Mouse (Mus musculus) right cerebral cortex, adult 2 months (tissue): Measurements from ENCODE around the gene 2900026A02Rik.
A peak's percentile ranks its signal among the peaks of the same experiment; 100 is the strongest.
"Not testable (repeated sequence)": the region's sequence is repeated elsewhere in the genome, so short reads cannot be mapped to it uniquely, and the experiment has no call there.

Experiments
- DNase-seq, 2 experiments: peaks; one replicate each; pipeline ENCODE4 v3.0.0; 2021 to 2022; ENCODE audit warnings: low spot score in 2 of 2

Gene 2900026A02Rik

DNA sequence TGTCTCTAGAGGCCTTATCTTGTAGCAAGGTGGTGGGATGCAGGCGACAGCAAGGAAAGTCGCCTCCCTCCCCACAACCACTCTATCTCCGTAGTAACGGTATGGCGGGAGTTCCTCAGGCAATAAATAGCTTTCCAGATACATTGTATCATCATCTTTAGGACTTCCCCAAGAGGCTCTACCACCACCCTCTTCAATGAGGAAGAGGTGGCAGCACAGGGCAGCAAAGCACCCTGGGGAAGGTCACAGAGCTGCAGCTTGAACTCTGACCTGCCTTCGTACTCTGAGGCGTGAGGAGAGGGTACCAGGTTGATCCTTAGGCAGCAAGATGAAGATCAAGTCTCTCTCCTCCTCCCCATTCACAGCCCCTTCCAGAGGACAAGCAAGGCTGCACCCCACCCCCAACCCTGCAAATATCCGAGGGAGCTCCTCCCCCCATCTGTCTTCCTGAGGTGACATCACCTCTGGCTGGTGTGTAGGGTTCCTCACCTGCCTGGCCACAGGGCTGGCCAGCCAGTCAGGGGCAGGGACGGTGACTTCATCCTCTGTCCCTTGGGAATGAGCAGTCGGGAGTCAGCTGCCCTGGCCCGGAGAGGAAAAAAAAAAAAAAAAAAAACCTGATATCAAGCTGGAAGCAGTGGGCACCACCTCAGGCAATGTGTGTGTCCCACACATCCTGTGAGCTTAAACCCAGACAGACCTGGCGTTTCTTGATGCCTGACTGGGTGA is 98.5 kb downstream of the 2900026A02Rik start:
- no peak for DNase-seq

DNA sequence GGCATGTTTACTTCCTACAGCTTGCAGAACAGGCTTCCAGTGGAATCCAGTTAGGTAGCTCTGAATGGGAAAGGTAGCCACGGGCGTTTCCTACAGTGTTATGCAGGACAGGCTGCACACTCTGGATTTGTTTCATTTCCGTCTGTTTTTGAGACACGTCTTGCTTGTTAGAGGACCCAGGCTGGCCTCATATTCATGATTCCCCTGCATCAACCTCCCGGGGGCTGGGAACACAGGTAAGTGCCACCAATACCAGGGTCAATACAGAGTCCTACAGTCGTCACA is 99.5 kb downstream of the 2900026A02Rik start:
- DNase-seq: no peak

DNA sequence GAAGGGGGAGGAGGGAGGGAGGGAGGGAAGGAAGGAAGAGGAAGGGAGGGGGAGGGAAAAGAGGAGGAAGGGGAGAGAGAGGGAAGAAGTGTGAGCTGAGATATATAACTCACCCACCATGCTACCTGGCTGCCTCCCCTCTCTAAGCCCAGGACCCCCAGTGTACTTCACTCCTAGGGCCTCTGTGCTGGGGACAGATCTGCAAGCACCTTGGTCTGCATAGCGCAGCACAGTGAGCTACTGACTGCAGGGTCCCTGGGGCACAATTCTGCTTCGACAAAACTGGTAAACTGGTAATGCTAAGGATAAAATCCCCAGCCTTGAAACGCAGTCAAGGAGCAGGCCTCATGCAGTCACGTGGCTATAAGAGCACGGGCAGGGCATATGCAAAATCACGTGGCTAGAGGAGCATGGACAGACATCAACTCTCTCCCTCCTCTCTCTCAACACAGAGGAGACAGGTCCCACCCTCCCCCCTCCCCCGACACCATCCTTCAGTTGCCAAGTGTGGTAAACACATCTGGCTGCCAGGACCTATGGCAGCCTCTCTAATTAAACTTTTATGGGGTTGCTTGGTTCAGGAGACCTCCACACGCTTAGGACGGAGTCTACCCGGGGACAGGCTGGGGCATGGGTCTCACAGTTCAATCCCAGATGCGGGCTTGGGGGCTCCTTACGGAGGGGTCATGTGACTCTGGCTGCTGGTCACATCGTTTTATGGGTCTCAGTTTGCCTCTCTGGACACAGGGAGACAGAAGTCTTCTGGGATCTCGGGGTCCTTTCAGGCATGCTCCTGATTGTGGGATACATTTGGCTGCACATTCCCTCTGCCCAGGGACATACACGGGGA is 100.1 kb downstream of the 2900026A02Rik start:
- DNase-seq: no peak

DNA sequence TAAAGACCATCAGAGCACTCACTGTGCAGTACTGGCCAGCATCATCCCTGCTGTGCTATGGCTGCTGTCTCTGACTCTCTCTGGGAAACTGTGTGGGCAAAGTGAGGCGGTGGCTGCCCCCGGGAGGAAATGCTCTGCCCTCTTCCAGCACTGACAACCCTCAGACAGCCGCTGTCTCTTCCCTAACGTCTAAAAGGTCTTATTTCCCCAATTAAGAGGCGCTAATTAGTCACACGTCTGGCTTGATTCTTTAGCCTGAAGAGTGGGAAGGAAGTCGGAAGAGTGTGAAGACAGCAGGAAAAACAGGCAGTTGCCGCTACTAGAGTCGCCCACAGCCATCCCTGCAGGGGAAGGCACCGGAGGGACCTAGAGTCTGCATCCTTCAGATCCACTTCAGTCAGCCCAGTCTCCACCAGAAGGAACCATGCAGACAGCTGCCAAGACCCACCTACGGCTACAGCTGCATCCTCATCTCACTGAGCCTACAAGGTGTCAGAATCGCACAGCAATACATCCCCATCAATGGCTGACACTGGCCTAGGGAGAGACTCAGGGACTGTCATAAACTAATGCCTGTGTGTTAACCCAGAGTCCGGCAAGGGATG is 101.1 kb downstream of the 2900026A02Rik start:
- peak; percentile 81 to 85 for DNase-seq

DNA sequence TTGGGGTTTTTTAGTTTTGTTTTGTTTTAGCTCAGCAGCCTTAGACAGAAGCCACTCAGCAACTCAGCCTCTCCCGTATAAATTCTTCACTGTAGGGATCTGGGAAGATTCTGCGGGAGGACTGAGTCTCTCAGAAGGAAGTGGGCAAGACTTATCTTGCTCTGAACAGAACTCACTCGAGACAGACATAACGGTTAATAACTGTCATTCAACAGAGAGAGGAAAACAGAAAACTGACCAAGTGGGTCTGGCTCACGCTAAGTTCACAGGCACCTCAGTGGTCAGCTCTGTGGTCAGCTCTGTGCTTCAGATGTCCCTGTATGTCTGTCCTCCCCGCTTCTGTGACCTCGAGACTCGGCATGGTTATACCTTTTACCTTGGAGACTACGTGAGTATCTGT is 101.7 kb downstream of the 2900026A02Rik start:
- DNase-seq: no peak

DNA sequence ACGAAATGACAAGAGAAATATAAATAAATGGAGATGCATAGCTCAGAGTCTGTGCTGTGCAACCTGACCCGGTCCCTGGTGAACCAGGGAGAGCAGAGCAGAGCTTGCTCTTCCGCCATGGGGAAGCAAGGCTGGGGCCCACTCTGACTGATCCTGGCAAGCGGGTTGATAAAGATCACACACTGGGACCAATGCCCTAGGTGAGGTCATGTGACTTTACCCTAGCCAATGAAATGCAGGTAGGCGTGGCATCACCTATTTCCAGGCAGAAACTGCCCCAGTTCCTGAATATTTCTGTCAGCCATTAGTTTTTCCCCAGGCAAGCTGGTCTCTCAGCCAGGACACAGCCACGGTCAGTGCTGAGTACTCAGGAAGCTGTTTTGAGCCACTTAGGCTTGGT is 102.3 kb downstream of the 2900026A02Rik start:
- no peak for DNase-seq

DNA sequence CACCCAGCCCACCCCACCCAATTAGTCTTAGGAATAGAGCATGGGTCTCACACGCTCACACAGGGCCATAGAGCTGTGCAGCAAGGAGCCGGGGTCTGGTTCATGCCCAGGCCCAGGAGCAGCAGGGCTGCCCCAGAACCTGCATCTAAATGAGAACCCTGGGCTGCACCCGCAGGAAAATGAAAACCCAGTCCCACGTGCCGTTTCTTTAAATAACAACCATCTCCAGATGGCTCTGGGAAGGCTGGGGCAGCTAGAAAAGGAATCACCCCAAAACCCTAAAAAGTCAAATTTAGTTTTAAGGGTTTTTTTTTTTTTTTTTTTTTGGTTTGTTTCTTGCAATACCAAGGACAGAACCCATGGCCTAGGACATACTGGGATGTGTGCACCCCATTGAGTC is 103.7 kb downstream of the 2900026A02Rik start:
- DNase-seq: no peak

DNA sequence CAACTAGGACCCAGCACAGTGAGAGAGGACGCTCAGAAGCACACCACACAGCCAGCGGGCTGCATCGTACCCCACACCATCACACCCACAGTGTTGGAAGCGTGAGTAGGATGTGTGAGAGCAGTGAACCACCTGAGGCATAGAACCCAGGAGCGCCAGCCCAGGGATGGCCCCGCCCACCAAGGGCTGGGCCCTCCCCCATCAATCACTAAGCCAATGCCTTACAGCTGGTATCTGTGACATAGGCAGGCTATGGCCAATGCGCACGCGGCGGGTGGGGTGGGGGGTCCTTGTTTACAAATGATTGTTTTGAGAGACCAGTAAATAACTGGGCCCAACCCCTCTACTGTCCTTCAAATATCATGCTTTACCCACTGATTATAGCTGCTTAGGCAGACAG is 105.1 kb downstream of the 2900026A02Rik start:
- no peak for DNase-seq

DNA sequence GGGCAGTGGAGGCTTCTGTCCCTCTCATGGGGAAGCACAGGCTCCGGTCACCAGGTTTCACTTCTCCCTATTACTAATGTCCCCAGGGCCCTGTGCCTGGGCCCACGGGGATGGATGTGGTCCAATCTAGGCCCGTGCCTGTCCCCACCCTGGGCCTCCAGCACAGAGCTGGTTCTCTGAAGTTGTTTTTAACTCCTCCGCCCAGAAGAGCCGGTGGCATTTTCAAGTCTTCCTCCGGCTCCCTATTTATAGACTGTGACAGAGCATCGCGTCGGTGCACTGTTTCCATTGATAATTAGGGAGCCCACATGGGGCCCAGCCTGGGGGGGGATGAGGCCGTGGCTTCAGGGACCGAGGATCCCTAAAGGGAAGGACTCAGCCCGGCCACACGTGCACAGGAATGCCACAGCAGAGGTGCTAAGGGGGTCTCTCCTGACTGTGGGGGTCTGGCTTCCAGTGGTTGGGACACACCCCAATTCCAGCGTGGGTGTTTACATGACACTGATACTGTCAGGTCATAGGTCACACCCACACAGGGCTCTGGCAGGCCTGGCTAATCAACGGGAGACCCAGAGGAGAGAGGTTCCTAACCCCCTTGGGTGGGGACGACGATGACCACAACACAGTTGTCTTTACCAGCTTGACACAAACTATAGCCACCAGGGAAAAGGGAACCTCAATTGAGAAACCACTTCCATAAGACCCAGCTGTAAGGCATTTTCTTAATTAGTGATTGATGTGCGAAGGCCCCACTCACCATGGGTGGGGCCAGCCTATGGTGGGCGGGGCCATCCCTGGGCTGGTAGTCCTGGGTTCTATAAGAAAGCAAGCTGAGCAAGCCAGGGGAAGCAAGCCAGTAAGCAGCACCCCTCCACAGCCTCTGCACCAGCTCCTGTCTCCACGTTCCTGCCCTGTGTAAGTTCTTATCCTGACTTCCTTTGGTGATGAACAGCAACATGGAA is 106.5 kb downstream of the 2900026A02Rik start:
- DNase-seq: peak; percentile 59 to 63

DNA sequence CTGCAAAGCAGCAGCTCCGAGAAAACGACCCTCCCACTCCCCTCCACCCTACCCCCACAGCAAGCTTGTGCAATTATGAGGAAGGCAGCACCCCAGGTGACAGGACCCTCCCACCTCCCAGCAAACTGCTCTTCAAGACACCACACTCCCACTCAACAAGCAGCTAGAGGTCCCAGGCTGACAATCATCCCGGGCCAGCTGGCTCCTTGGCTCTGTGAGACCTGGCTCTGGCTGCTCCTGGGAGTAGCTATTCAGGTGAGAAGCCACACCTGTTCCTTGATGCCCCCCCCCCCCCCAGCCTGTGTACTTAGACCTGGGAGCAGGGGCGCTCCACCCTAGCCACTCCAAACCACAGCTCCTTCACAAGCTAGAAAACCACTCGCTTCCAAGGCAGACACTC is 107.9 kb downstream of the 2900026A02Rik start:
- DNase-seq: no peak

DNA sequence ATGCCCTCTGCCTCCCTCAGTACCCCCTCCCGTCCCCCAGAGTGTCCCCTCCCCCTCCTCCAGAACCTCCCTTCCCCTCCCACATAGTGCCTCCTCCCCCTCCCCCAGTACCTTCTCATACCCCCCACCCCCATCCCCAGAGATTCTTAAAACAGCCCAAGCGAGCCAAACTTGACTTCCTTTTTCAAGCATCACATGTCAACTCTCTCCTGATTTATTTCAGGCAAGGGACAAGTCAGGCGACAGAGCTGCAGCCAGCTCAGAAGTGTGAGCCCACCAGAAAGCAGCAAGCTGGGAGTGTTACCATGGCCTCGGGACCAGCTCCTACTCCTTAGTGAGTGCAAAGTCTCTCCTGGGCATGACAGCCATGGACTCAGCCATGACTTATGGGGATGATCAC is 109.7 kb downstream of the 2900026A02Rik start:
- DNase-seq: no peak

DNA sequence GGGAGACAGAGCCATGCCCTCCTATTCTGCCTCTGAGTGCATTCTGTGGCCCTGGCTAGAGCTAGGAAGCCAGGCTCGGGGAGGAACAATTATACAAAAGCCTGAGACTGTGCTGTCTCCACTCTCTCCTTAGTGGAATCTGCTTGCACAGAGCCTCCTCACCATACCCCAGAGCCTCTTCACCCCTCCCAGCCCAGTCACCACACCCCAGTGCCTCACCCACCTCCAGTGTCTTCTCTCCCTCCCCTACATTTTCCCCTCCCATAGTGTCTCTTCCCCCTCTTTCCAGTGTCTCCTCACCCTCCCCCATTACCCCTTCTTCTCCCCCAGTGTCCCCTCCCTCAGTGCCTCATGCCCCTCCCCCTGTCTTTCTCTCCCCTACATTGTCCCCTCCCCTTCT is 110.1 kb downstream of the 2900026A02Rik start:
- no peak for DNase-seq

DNA sequence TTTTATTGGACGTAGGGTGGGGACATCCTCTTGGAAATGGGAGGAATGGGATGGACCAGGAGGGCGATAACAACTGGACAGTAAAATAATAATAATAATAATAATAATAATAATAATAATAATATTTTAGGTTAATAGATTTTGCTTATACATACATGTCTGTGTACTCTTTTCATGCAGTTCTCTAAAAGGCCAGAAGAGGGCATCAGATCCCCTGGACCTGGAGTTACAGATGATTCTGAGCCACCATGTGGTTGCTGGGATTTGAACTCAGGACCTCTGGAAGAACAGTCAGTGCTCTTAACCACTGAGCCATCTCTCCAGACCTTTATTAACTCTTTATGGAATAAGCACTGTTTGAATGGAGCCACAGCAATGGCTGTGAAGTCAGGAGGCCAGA is 111.4 kb downstream of the 2900026A02Rik start:
- not testable (repeated sequence) for DNase-seq

DNA sequence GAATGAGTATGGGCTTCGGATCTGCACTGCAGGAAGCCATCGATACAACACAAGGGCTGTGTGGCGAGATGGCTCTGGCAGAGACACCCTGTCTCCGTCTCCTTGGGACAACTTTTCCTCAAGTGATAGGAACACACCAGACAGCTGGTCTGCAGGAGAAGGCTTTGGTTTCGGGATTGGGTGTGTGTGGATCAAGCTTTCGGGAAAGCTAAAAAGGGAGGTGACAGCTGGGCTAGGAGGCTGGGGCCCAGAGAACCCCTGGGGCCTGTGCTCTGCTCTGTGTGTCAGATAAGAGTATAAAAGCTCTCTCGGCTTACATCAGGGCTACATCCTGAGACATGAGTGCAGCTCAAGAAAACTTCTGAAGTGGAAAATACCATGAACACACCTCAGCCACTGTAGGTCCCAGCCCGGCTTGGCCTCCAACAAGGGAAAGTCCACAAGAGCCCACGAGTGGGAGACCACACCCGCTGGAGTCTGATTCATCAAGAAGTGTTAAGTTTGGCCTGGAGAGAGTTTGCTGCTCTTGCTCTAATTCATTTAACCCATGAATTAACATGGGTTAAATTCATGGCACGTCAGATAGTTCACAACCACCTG is 112.8 kb downstream of the 2900026A02Rik start:
- DNase-seq: no peak

DNA sequence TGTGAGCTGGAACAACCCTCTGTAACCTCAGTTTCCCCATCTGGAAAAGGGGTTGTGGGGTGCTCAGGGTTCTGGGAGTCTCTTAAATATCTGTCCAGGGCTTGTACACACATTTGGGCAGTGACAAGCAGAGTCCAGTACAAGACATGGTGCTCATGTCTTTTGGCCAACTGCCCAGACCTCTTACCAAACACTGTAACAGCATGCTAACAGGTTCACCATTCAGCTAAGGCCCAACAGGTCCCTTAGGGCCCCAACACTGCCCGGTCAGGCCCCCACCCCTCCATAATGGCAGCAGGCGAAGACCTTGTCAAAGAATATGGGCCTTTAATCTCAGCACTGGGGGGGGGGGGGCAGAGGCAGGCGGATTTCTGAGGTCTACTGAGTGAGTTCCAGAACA is 113.3 kb downstream of the 2900026A02Rik start:
- DNase-seq: no peak

DNA sequence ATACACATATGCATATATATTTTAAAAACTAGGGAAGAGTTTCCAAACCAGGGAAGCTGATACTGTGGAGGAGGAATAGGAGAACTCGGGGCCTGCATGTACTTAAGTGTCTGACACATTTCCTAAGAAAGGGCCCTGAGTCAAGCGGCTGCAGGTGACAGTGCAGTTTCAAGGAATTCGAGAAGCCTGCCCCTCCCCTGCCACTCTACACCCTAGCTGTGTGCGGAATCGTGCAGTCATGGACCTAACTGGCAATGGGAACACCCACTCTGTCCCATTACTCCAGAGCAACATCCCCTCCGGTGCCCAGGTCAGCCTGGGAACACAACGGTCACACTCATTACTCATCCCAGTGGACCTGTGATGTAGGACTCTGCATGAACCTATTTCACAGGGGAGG is 114.4 kb downstream of the 2900026A02Rik start:
- DNase-seq: no peak

DNA sequence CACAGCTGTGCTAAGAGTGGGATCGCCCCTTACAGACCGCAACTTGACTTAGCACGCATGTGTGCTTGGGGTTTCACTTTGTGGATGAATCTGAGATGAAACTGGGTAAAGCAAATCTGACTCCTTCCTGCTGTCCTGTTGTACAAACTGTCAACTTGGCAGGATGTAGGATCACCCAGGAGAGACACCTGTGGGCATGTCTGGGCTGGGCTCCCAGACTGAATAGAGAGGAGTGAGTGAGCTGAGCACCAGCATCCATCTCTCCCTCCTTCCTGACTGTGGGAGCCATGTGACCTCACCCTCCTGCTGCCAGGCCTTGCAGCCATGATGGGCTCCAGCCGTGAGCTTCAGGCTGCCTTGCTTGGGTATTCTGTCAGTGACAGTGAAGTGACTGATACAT is 115.6 kb downstream of the 2900026A02Rik start:
- DNase-seq: no peak

DNA sequence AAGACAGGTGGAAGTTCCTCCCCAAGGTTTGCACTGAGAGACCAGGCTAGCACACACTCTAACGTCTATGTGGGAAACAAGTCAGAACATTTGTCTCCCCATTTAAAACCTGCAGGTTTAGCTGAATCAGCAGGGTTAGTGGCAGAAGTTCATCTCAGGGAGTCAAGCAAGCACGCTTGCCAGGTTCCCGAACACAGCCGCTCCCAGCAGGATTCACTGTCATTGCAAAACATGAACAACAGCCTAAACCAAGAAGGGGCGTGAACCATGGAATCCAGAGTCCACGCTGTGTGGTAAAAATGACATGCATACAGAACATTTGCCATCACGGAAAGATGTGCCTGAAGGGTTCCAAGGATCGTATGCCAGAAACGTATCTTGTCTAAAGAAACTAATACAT is 116.0 kb downstream of the 2900026A02Rik start:
- no peak for DNase-seq

DNA sequence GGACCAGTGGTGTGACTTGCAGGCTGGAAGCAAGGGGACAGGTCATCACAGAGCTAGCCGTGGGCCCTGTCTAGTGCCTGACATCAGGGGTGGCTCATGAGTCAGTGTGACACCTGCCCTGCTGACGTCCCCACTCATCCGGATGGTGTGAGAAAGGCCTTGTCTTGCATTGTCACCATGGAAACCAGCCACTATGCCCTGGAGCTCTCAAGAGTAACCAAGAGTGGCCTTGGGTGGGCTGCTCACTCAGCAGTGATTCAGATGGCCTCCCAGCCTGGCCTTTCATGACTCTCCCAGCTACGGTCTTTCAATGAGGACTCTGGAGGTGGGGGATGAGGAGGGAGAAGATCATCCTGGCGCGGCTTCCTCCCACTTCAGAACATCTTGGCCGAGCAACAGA is 118.6 kb downstream of the 2900026A02Rik start:
- DNase-seq: no peak

DNA sequence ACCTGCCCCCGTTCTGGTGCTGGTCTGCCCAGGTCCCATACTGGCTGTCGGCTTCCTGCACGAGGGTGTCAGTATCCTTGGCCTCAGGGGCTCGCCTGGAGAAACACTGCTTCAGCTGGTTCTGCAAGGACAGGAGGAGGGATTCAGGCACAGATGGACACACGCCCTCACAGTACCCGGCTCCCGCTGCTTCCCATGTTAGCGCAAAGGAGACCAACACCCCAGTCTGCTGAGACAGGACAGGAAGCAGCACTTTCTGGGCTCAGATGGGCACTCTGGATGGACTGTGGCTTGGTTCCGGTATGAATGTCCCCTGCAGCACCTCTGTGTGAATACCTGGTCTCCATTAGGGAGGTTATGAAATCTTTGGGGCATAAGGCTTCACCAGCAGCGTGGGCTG is 119.6 kb downstream of the 2900026A02Rik start:
- DNase-seq: peak in 1 of 2 experiments; percentile 53

DNA sequence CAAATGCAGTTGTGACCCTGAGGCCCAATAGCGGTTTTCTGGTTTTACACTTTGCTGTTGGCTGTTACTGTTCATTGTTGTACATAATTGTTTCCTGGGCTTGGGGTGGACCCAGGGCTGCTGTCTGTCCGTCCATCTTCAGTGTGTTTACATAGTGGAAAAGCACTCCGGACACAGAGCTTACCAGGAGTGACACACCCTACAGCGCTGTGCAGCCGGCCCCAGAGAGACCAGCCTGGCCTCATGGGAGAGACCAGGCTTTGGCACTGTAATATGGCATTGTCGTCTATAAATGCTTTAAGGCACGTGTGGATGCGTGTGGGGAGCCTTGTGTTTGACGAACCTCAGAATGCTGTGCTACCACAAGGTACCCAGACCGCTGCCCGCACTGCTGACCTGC is 120.6 kb downstream of the 2900026A02Rik start:
- DNase-seq: no peak
